Mouse (Mus musculus) right cerebral cortex, adult 2 months (tissue): ENCODE measurements around the gene Gm20388.

Experiments used
- DNase-seq, 2 experiments: peaks; one replicate each; pipeline ENCODE4 v3.0.0; 2021 to 2022; ENCODE audit warnings: low spot score in 2 of 2

Gm20388 gene

DNA sequence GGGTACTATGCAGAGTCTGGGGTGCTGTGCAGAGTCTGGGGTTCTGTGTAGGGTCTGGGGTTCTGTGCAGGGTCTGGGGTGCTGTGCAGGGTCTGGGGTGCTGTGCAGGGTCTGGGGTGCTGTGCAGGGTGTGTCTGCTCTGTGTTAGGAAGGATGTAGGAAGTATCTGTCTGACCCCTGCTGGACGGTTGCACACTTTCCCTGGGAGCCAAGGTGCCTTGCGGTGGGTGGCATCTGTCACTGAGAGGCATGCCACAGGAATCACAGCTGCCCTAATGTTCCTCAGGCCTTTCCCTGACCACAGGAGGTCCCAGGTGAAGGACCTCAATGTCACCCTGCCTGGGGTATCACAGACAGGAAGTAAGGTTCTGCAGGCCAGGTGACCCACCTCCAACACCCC, 595.9 kb downstream of the Gm20388 start:
- DNase-seq: no peak

DNA sequence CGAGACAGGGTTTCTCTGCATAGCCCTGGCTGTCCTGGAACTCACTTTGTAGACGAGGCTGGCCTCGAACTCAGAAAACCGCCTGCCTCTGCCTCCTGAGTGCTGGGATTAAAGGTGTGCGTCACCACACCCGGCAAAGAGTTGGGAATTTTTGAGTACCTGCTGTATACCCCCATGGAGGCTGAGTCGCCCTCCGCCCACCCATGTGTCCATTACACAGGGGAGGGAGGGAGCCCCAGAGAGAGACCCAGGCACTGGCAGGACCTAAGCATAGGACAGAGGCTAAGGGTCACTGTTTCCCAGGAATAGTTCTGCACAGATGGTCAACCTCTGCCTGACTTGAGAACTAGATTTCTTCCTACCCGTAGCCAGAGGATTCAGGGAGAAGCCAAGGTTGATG, 596.6 kb downstream of the Gm20388 start:
- DNase-seq: no peak

- DNase-seq: no peak
These were observed 598.7 kb downstream of the Gm20388 start for GRCm38 (mm10) chr8:120509136-120510034.

DNA sequence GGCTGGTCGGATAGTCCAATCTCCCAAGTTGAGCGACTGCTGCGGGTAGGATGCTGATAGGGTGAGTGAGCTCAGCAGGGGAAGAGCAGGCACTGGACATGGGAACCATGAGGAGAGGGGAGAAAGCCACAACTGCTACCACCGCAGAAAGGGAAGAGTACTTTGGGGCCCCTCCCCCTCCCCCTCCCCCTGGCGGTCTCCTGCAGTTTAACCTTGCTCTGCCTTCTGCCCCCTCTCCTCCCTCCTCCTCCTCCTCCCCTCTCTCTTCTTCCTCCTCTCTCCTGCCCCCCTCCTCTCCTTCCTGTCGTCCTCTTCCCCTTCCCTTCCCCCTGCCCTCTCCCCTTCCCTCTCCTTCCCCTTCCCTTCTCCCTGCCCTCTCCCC, 599.4 kb downstream of the Gm20388 start:
- DNase-seq: no peak

- no peak for DNase-seq
These were observed 600.3 kb downstream of the Gm20388 start for GRCm38 (mm10) chr8:120510863-120511457.

DNA sequence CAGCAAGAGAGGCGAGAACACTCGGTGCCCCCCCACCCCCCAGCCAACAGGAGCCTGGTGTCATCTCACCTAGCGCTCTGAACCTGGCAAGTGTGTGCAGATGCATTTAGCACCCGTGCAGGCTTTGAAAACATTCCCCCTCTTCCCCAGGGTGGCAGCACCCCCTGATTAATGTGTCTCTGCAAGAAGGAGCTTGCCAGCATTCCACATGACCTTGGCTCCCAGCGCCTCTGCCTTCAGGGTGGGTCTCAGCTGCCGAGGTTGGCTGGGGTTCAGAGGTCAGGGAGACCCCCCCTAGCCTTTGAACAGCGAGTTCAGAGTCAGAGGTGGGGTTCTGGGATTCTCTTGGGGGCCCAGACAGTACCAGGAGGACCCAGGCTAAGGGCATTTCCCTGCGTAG, 601.1 kb downstream of the Gm20388 start:
- DNase-seq: no peak

GRCm38 (mm10) chr8:120512326-120512725, 601.7 kb downstream of the Gm20388 start:
- DNase-seq: no peak

GRCm38 (mm10) chr8:120513145-120513544, 602.5 kb downstream of the Gm20388 start:
- no peak for DNase-seq

GRCm38 (mm10) chr8:120513638-120514461, 603.2 kb downstream of the Gm20388 start:
- no peak for DNase-seq

GRCm38 (mm10) chr8:120515214-120515613, 604.6 kb downstream of the Gm20388 start:
- DNase-seq: no peak

GRCm38 (mm10) chr8:120515650-120516049, 605.0 kb downstream of the Gm20388 start:
- no peak for DNase-seq

GRCm38 (mm10) chr8:120516182-120516755, 605.6 kb downstream of the Gm20388 start:
- DNase-seq: no peak

DNA sequence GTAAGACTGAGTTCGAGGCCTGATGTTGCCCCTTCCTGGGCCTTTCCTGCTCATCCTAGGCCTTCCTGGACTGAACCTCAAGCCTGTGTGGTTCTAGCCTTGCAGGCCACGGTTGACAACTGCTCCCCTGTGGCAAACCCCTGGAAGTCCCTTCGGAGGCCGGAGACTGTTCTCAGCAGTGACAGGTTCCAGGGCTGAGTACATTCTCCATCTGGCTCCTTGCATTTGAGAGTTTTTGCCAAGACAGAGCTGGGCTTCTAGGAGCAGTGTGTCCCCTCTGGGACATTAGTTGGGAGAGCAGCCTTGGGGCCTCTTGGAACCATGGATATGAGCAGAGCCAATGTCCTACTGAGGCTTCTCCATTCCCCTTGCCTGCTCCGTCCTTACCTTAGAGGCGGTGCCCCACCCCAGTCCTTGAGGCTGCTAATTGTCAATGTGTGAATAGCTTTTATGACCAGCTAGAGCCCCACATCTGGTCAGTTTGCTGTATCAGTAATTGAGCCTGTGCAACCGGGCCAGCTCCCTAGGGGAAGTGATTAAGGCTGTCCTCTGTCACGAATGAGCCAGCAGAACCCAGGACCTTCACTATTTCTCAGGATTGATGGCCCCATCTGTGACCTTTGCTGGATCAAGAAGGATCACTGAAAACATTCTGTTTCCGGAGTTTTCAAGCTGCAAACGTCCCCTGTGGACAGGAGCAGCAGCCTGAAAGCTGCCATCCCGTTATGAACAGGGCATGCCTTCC, 607.2 kb downstream of the Gm20388 start:
- no peak for DNase-seq

DNA sequence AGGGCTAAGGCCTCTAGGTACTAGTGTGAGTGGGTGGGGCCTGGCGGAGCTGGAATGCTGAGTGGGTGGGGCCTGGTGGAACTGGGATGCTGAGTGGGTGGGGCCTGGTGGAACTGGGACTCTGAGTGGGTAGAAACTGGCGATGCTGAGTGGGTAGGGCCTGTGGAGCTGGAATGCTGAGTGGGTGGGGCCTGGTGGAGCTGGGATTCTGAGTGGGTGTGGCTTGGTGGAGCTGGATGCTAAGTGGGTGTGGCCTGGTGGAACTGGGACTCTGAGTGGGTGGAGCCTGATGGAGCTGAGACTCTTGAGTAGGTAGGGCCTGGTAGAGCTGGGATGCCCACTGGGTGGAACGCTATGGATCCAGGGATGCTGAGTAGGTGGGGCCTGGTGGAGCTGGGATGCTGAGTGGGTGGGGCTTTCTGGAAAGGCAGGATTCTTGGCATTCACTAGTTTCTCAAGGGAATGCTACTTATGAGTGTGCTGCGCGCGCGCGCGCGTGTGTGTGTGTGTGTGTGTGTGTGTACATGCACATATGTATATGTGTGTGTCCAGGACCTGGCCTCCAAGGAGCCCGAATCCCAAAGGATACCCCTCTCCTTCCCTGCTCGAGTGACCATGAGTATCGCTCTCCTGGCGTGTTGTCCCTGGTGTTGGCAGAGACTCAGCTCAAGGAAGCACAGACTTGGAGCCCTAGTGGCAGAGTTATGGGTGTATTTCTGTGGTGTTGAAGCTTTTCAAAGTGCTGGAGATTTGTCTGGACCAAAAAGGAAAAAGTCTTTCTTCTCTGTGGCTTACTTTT, 608.3 kb downstream of the Gm20388 start:
- no peak for DNase-seq

GRCm38 (mm10) chr8:120520287-120520686, 609.6 kb downstream of the Gm20388 start:
- DNase-seq: no peak

GRCm38 (mm10) chr8:120520707-120521590, 610.3 kb downstream of the Gm20388 start:
- no peak for DNase-seq

- DNase-seq: no peak
These were observed 610.9 kb downstream of the Gm20388 start for GRCm38 (mm10) chr8:120521591-120521965.

DNA sequence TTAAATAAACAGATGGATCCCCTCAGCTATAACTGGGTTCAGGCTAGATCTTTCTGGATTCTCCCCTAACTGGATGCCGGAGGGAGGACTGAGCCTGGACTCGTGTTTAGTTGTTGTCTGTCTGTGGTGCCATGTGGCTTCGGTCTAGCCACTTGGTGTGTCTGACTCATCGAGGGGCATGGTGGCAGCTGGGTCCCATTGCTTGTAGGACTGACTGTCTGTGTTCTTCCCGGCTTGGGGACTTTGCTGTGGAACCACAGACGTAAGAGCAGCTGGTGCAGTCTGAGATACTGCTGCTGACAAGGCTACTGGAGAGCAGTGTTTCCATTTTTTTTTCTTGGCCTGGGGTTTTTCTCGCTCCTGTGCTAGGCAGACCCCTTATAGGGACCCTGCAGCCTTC, 613.0 kb downstream of the Gm20388 start:
- DNase-seq: no peak

DNA sequence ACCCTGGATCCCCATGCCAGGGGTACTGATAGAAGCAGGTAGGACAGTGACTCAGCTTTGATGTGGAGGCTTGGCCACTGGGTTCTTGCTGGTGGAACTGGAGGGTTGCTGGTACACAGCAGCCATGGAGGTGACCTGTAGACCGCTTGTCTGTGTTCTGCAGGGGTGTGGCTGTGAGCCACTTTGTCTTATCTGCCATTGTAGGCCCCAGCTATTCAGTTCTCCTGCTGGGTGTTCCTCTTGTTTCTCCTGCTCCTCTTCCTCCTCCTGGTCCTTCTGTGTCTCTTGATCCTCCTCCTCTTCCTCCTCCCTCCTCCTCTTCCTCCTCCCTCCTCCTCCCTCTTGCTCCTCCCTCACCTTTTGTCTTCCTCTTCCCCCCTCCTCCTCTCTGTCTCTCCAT, 614.5 kb downstream of the Gm20388 start:
- DNase-seq: no peak

DNA sequence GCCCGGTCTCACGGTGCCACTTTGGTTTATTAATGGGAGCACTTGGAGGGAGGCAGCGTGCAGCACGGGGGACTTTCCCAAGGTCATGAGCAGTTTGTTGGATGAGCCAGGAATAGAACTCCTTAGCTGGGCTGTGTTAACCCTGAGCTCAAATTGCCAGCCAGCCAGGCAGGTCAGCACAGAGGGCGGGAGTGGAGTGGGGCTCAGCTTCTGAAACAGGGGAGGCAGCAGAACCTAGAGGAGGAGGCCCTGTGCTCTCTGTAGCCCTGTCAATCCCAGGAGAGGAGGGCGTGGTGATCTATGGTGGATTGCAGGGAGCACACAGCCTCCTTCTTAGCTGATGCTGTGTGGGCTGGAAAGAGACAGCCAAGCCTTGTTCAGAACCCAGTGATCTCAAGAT, 615.2 kb downstream of the Gm20388 start:
- DNase-seq: no peak
